Mouse (Mus musculus): ENCODE measurements at regions not wholly inside any gene's neighbourhood (a gene's known extent, or its start where the extent isn't known, plus 50 kb on each side); places are given as distances from the start of the nearest gene placed in this dataset.

DNA sequence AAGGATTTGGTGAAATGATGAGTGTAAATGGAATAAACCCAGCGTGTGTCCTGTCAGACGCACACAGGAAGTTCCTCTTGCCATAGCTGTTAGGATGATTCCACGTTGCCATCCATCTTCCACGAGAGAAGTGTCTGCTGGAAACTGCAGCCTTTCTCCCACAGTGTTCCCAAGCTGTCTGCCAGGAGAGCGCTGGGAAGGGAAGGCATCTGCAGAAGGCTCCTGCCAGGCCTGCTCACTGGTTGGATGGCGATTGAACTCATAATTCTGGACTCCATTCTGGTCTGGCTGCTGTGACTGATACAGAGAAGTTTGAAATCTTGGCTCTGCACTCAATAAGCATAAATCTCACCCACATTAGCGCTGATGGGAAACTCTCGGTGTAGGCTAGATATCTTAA is 69.5 kb upstream of the Mrps9 start:
- 61% methylated on average over 8 of the region's 8 CpGs for WGBS
- Histone ChIP-seq H3K4me1 (peaks cover 5% of the 10 kb centered on the region), H3K27ac (no peak overlapping the region)

DNA sequence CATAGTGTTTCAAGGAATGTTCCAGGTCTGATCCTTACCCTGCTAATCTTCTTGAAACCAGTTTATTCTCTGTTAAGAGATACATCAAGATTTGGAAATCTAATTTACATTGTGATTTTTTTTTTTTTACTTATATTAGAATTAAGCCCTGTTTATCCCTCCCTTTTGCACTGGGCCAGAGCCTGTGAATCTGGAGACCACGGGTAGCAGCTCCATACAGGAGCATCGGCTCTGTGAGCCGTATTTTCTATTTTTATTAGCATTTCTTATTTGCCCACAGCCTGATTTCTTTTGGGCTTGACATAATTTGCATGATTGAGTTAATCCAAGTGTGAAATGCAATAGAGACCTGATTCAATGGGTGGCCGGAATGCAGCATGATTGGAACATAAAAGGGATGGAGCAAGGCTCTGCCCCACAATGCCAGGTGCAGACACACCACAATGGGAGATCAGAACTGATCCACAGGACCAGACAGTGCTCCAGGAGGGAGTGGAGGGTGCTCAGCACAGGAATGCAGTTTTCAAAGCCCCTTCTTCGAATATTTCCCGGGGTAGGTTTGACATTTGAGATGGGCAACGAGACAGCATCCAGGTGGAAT is 67.9 kb upstream of the Mrps9 start:
- Histone ChIP-seq H3K4me1 (peaks cover 5% of the 10 kb centered on the region), H3K9me3 (no peaks in the 10 kb centered on the region), H3K36me3 (no peaks in the 10 kb centered on the region), H3K27ac (no peak overlapping the region), H3K4me3 (no peak overlapping the region), H3K4me2 (no peak overlapping the region), H3K27me3 (peaks cover 14% of the 10 kb centered on the region), H3K9ac (no peak overlapping the region)
- WGBS = 81% methylated on average over 7 of the region's 7 CpGs
- no peak for ATAC-seq (ENCODE audit: insufficient number of reproducible peaks, low FRiP score, low TSS enrichment, low read depth)

More for the DNA sequence above, 69.5 kb upstream of the Mrps9 start:
- no peak for ATAC-seq (ENCODE audit: insufficient number of reproducible peaks, low FRiP score, low TSS enrichment, low read depth)
- H3K9ac ChIP-seq = no peak overlapping the region
- peaks cover 14% of the 10 kb centered on the region for H3K27me3 ChIP-seq
- H3K4me3 ChIP-seq = no peak overlapping the region
- H3K9me3 ChIP-seq = no peaks in the 10 kb centered on the region
- H3K4me2 ChIP-seq = no peak overlapping the region
- H3K36me3 ChIP-seq = no peaks in the 10 kb centered on the region

DNA sequence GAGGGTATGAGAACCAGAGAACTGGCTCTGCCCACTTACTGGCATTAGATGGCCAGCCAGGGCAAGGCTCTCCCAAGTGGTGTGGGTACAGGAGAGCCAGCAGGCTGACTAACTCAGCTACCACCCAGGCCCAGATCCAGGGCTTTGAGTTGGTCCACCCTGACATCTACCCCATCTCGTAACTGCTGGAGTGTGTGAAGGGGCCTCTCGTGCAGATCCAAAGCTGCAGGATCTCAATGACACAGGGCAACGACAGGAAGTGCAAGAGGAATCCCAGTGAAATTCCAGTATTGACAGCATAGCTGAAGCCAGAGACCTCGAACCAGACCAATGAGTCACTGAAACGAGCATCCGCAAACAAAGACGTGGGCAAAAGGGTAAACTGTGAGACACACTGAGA is 63.8 kb upstream of the Mrps9 start:
- no peaks in the 10 kb centered on the region for H3K9me3 ChIP-seq
- no peaks in the 10 kb centered on the region for H3K36me3 ChIP-seq
- H3K4me2 ChIP-seq = no peak overlapping the region
- 60% methylated on average over 7 of the region's 7 CpGs for WGBS
- H3K4me1 ChIP-seq = no peaks in the 10 kb centered on the region
- H3K27me3 ChIP-seq = no peaks in the 10 kb centered on the region
- no peak overlapping the region for H3K9ac ChIP-seq
- no peak overlapping the region for H3K27ac ChIP-seq
- ATAC-seq (ENCODE audit: insufficient number of reproducible peaks, low FRiP score, low TSS enrichment, low read depth) = no peak
- H3K4me3 ChIP-seq = no peak overlapping the region

DNA sequence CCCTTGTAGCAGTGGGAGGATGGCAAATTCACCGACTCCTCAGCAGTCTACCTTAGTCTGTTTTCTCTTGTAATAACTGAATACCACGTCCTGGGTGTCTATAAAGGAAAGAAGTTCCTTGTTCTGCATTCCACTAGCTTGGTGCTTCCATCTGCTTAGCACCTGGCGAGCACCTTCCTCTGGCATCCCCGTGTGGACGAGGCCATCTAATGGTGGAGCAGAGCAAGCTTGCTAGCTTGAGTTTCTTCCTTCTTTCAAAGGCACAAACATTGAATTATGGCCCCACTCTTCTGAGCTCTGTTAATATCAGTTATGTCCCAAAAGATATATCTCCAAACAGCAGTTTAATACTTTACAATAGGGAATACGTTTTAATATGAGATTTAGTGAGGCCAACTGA is 62.6 kb upstream of the Mrps9 start:
- no peak overlapping the region for H3K27ac ChIP-seq
- no peaks in the 10 kb centered on the region for H3K27me3 ChIP-seq
- no peak overlapping the region for H3K9ac ChIP-seq
- H3K36me3 ChIP-seq = no peaks in the 10 kb centered on the region
- ATAC-seq (ENCODE audit: insufficient number of reproducible peaks, low FRiP score, low TSS enrichment, low read depth) = no peak
- no peaks in the 10 kb centered on the region for H3K9me3 ChIP-seq
- WGBS = 61% methylated on average over 6 of the region's 6 CpGs
- H3K4me1 ChIP-seq = no peaks in the 10 kb centered on the region
- H3K4me2 ChIP-seq = no peak overlapping the region
- H3K4me3 ChIP-seq = no peak overlapping the region
